Mouse (Mus musculus): Measurements from ENCODE around the gene Hist2h3b. TPM values are rescaled to one million over a fixed set of nuclear protein-coding genes. Genes with fewer than 3 reads are reported as not detected.
"Not testable (repeated sequence)": the region's sequence is repeated elsewhere in the genome, so short reads cannot be mapped to it uniquely, and the experiment has no call there.

The Hist2h3b gene
- total and polyA plus RNA-seq, 3 experiments = 38.0 to 65.4 (median 50.8) TPM

GRCm38 (mm10) chr3:96262979-96263550, 5.4 kb upstream of the Hist2h3b start, which contains the start of gene Hist2h4:
TSS of gene Hist2h4 (minus strand) at chr3:96263311.
- peak; percentile 94 for DNase-seq

- peak; percentile 76 for DNase-seq
Observed at GRCm38 (mm10) chr3:96263558-96264403, 4.7 kb upstream of the Hist2h3b start.

DNA sequence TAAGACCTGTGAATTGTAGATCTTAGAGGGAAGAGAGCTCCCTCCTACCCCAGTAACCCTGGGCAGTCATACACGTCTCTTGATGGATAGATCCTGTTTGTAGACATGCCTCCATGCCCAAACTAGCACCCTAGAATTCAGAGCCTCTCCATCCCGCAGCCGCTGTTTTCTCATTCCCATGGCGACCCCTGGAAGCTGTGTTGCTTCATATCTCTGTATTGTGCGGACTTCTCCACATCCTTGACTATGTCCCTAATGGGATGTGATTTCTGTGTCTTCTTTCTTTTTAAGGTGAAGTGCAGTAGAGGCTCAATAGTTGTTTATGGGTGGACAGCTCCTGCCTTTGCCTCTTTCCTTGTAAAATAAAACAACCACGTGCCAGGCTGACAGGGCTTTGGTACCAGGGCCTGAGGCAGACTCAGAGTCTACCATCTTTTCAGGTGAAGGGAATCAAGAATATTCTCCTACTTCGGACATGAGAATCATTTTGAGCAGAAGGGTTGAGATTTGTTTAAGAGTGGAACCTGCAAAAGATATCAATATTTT, 4.0 kb upstream of the Hist2h3b start:
- no peak for DNase-seq

DNA sequence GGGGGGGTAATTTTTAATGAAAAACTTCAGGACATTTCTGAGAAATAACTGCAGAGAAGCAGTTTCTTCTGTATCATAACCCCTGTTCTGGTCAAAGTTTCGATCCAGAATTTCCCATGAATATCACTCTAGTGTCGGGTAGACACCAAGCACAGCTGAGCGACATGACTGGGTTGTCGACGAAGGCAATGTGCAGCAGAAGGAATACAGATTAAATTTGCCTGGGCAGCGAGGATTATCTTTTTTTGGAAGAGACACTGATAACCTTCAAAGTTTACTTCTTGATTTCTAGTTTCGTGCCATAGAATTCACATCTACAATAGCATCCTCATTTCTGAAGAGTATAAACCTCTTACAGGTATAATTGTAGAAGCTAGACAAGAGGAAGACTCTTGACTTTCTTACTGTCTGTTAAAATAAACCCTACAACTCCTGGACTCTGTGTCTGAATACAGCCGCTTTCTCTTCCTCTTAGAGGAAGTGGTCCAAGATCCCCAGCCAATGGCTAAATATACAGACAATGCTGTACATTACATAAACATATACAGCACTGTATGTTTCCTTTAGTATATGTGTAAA, 2.2 kb upstream of the Hist2h3b start:
- DNase-seq = no peak

DNA sequence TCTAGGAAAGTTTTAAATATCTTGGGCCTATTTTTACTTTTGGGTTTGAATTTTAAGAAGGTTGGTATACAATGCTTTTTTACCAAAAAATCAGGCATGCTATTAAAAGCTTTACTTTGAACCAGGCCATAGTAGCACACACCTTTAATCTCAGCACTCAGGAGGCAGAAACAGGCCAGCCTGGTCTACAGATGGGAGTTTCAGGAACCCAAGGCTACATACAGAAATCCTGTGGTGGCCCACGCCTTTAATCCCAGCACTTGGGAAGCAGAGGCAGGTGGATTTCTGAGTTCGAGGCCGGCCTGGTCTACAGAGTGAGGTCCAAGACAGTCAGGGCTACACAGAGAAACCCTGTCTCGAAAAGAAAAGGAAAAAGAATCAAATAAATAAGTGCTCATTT, 913 bp upstream of the Hist2h3b start:
- no peak for DNase-seq

DNA sequence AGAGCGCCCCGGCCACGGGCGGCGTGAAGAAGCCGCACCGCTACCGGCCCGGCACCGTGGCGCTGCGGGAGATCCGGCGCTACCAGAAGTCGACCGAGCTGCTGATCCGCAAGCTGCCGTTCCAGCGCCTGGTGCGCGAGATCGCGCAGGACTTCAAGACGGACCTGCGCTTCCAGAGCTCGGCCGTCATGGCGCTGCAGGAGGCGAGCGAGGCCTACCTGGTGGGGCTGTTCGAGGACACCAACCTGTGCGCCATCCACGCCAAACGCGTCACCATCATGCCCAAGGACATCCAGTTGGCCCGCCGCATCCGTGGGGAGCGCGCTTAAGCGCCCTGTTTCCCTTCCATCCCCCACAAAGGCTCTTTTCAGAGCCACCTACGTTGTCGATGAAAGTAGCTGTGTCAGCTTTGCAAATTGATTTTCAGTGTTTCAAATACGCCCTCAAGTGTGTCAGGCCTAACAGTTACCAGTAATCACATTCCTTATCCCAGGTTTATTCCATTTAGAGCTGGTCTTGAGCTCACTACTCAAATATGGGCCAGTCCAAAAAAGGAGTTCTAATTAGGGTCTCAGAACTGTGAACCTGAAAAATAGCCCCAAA, 423 bp downstream of the Hist2h3b start:
- peak; percentile 51 for DNase-seq

GRCm38 (mm10) chr3:96269511-96270474, 1.3 kb downstream of the Hist2h3b start, which contains the start of gene Hist2h2bb:
TSS of gene Hist2h2bb (plus strand) at chr3:96269752.
- peak; percentile 92 for DNase-seq

GRCm38 (mm10) chr3:96273591-96274465, 5.4 kb downstream of the Hist2h3b start:
- DNase-seq = no peak

GRCm38 (mm10) chr3:96277428-96277799, 9.0 kb downstream of the Hist2h3b start:
- no peak for DNase-seq

GRCm38 (mm10) chr3:96277800-96278624, 9.6 kb downstream of the Hist2h3b start:
- peak; percentile 92 for DNase-seq

DNA sequence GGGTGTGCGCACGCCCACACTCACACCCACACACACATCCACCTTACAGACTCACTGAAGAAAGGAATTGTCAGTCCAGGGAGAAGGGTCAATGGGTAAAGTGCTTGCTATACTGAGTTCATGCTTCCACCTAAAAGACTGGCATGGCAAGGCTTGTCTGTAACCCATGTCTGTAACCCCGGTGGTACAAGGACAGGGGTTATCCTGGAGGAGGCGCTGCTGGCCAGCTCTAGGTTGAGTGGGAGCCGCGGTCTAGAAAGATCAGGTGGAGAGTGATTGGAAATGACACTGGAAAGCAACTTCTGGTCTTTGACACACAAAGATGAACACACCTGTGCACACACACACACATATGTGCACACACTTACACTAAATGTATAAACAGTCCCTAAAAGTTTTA, 12.2 kb downstream of the Hist2h3b start:
- DNase-seq = no peak

DNA sequence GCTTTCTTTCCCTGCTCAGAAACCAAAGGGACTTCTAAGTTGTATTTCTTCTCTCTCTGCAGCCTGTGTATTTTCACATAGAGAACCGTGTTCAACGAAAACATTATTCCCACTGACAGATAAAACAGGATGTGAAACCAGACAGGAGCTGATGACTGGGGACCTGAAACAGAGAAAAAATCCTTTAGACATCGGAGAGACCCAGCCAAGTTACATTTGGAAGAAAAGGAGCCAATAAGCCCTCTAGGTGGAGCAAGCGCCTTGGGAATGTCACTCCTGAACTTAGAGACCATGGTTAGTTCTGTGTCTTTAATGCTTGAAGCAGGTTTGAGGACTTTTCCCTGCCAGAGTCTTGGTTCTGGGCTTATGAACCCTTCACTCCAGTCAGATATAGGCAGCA, 16.0 kb downstream of the Hist2h3b start:
- no peak for DNase-seq

DNA sequence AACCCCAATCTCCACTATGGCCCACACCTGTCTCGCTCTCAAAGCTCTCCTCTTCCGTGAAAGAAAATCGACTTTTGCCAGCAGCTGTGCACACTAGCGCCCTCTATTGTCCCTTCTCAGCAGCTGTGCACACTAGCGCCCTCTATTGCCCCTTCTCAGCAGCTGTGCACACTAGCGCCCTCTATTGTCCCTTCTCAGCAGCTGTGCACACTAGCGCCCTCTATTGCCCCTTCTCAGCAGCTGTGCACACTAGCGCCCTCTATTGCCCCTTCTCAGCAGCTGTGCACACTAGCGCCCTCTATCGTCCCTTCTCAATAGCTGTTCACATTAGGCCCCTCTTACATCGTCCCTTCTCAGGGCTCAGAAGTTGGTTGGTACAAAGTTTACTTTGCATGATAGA, 18.9 kb downstream of the Hist2h3b start:
- not testable (repeated sequence) for DNase-seq

DNA sequence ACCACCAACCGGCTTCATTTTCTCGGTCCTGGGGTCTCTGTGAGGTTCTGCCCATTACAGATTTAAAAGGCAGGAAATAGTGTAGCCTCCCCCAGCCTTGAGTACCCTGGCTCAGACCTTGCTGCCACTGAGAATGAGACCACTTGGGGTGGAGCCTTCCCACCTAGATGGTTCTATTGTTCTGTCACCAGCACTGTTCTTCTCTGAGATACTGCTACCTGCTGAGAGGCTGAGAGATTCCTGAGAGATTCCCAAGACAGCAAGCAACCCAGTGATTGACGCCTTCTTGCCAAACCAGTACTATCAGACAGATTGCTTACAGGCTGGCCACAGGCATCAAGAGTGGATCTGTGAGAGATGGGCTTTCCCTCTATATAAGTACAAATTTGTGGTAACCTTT, 20.7 kb downstream of the Hist2h3b start:
- DNase-seq = no peak

GRCm38 (mm10) chr3:96290727-96291126, 22.3 kb downstream of the Hist2h3b start:
- DNase-seq = not testable (repeated sequence)

GRCm38 (mm10) chr3:96292641-96293040, 24.2 kb downstream of the Hist2h3b start:
- no peak for DNase-seq

DNA sequence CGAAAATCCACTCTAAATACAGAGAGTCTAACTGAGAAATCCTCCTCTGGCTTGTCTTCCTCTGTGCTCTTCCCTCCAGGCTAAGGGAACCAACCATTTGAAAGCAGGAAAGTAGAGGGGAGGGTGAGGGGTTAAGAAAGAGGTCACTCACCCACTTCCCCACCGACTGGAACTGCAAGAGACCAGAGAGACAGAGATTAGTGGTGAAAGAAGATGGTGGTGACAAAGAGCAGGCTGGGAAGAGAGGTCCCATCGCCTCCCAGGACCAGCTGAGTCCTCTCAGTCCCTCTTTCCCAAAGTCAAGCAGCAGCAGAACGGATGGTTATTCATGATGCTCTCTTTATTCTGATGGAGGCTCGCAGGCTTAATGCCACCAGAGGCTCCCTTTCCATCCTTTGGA, 24.9 kb downstream of the Hist2h3b start:
- no peak for DNase-seq

- DNase-seq = no peak
Observed at GRCm38 (mm10) chr3:96293787-96294186, 25.3 kb downstream of the Hist2h3b start, which contains the start of gene Fcgr1. TSS of gene Fcgr1 (minus strand) at chr3:96293969.

DNA sequence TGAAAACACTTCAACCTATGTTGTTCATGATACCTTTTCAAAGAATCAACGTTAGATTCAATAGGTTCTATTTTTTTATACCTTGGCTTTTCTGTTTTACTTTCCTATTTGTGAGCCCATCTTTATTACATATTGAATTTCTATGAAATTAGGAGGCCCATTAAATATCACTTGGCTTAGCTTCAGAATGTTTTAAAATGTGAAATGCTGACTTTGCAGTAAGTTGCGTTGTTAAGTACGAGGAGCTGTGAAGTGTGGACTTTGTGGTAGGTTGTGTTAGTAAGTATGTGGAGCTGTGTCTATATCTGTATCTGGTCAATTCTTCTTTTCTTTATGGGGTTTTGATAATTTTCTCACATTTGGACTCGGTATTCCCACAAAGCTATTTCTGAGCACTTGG, 29.9 kb downstream of the Hist2h3b start:
- no peak for DNase-seq

Data from adrenal gland, adult 2 months (tissue).